Mouse (Mus musculus) erythroblast, embryonic 14.5 days (primary cell): ENCODE data around the gene Trim2.

Source experiments
- GATA1 ChIP-seq: IDR thresholded peaks from 2 replicates; pipeline ENCODE4 v1.6.1; 2012; ENCODE audit warnings: low read length, inconsistent platforms, mixed read lengths
- TAL1 ChIP-seq: IDR thresholded peaks from 3 replicates; pipeline ENCODE4 v1.6.1; 2012; ENCODE audit warnings: low read length, inconsistent platforms, mixed read lengths

DNA sequence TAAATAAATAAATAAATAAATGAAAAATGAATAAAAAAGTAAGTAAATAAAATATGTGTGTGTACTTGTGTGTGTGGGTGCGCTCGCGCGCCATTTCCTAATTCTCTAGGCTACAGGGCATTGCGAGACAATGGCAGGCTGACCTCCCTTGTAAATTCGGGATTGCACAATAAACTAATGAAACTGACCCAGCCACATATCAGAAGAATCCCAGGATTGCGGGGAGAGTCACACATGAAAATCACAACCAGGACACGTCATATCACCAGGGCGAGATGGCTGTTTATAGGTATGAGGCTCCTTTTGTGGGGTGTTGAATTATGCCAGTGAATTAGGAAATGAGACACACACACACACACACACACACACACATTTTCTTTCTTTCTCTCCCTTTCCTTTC, 107.2 kb downstream of the Trim2 start:
- TF ChIP-seq GATA1, result no peak
- no peak for TF ChIP-seq TAL1
